Mouse (Mus musculus) forebrain, embryonic 12.5 days (tissue): ENCODE measurements around the gene Trpm2. TPM values are rescaled to one million over a fixed set of nuclear protein-coding genes. Genes with fewer than 3 reads are reported as not detected.
"Not testable (repeated sequence)": the region's sequence is repeated elsewhere in the genome, so short reads cannot be mapped to it uniquely, and the experiment has no call there.

Source experiments
- ATAC-seq: fragments of 200-750 bp; cut with Nextera tagmentation; 2 replicates; pipeline ENCODE4 v1.8.0; 2017; ENCODE audit warnings: moderate TSS enrichment; ENCODE audit not compliant: low FRiP score
- H3K27ac ChIP-seq: fragments of 300-500 bp; sonication (generic); 2 replicates; pipeline ENCODE4 v1.5.1; 2016; ENCODE audit warnings: mild to moderate bottlenecking
- H3K27me3 ChIP-seq: fragments of 300-500 bp; sonication (generic); 2 replicates; pipeline ENCODE4 v1.6.1; 2016; ENCODE audit warnings: mild to moderate bottlenecking
- H3K36me3 ChIP-seq: fragments of 300-500 bp; sonication (generic); replicated peaks from 2 replicates; pipeline ENCODE4 v1.6.1; 2016; ENCODE audit warnings: mild to moderate bottlenecking
- H3K4me1 ChIP-seq: fragments of 300-500 bp; sonication (generic); 2 replicates; pipeline ENCODE4 v1.6.1; 2016
- H3K4me2 ChIP-seq: fragments of 300-500 bp; sonication (generic); 2 replicates; pipeline ENCODE4 v1.6.1; 2016; ENCODE audit warnings: mild to moderate bottlenecking, moderate library complexity
- H3K4me3 ChIP-seq: fragments of 300-500 bp; sonication (generic); replicated peaks from 2 replicates; pipeline ENCODE4 v1.5.1; 2016; ENCODE audit warnings: mild to moderate bottlenecking
- H3K9ac ChIP-seq: fragments of 300-500 bp; sonication (generic); 2 replicates; pipeline ENCODE4 v1.6.1; 2016; ENCODE audit warnings: mild to moderate bottlenecking
- H3K9me3 ChIP-seq: fragments of 300-500 bp; sonication (generic); 2 replicates; pipeline ENCODE4 v1.6.1; 2016
- WGBS: fragments of 180-500 bp; shearing (Covaris S2); methylation state at CpG from one replicate; pipeline ENCODE4 v1.1.7; 2016; 5-methylcytosine and 5-hydroxymethylcytosine counted together
- polyA plus RNA-seq: library from polyadenylated mRNA; unstranded; fragments of >200 nt; fragmentation: Nextera tagmentation; extraction: Ambion mirVana; gene quantifications from 2 replicates; pipeline ENCODE4 v1.2.1, GENCODE M21; 2016

The Trpm2 gene
- polyA plus RNA-seq, 1 experiment from 2014 or later, result 1.1 TPM

DNA sequence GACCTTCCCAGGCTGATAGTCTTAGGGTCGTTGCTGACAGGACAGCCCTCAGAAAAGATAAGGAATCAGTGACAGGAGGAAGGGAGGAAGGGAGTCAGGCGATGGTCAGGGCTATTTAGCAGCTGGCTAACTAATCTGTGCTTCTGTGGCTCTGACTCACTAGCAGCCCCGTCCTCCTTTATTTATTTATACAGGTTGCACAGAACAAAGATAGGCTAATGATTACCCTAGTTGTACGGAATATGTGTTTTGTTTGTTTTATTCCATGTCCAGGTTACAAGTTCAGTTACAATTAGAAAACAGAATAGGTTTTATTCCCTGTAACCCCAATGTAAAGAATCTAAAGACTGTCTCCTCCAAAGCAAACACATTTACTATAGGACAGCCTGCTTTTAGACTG is 5.3 kb upstream of the Trpm2 start:
- WGBS, result 52% methylated on average over 4 of the region's 4 CpGs
- Histone ChIP-seq H3K9ac (no peak overlapping the region), H3K27me3 (no peaks in the 10 kb centered on the region), H3K4me2 (no peak overlapping the region), H3K4me1 (peaks cover 8% of the 10 kb centered on the region), H3K27ac (no peak overlapping the region), H3K9me3 (no peaks in the 10 kb centered on the region), H3K36me3 (no peaks in the 10 kb centered on the region; the same call in 1 of the 2 replicates), H3K4me3 (no peak overlapping the region)
- ATAC-seq, result no peak

- Histone ChIP-seq H3K9ac (no peak overlapping the region), H3K4me1 (peaks cover 12% of the 10 kb centered on the region), H3K4me2 (no peak overlapping the region), H3K9me3 (no peaks in the 10 kb centered on the region), H3K36me3 (no peaks in the 10 kb centered on the region), H3K27me3 (peaks cover 7% of the 10 kb centered on the region), H3K4me3 (no peak overlapping the region), H3K27ac (no peak overlapping the region)
- 86% methylated on average over 5 of the region's 5 CpGs for WGBS
- ATAC-seq, result no peak
These were observed 4.4 kb upstream of the Trpm2 start for GRCm38 (mm10) chr10:77974811-77975210.

DNA sequence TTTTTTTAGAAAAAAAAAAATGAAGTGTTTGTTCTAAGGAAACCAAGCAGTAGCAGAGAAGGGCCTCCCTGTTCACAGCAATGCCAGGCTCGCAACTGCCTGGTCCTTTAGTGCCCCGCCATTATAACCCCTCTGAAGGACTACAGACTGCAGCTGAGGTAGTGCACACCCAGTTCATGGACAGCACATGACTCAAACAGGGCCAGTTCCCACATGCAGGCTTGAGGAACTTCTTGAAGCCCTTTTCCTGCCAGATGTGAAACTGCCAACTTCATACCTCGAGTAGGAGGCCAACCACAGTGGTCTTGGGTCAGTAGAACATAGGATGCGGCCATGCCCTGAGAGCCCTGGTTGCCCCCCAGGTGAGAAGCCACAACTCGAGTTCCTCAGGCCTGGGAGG is 4.0 kb upstream of the Trpm2 start:
- Histone ChIP-seq H3K27ac (no peak overlapping the region), H3K4me2 (no peak overlapping the region), H3K4me3 (no peak overlapping the region), H3K36me3 (no peaks in the 10 kb centered on the region), H3K4me1 (peaks cover 15% of the 10 kb centered on the region), H3K9ac (no peak overlapping the region), H3K9me3 (no peaks in the 10 kb centered on the region), H3K27me3 (peaks cover 12% of the 10 kb centered on the region)
- 80% methylated on average over 5 of the region's 5 CpGs for WGBS
- no peak for ATAC-seq

DNA sequence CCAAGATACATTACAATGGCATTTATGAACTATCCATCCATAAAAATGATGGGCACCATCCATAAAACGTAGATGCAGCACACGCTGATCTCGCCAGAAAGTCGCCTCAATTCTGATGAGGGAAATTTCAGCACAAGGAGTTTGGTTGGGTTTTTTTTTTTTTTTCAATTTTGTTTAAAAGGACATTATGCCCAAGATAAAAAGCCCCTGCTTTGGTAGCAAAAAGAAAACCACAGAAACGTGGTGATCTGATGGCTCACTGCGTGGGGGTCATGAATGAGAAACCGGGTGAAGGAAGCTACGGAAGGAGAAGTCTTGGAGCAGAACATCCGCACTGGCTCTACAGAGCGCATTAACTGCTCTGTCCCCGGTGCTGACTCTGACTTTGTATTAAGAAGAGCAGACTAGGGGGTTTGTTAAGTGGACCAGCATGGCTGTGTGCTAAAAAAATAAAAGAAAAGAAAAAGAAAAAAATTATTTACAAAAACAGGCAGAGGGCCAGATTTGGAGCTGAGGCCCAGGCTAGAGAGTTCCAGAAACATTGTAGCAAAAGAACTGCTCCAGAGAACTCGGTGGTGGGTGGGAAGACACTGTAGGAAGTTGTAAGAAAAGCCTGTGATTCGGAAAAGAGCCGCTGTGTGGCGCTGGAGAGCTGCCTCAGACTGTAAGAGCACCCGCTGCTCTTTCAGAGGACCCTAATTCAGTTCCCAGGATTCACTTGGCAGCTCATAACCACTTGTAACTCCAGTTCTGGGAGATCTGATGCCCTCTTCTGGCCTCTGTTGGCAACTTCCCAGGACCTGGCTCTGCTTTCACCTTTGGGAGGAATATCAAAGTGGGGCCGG is 1.6 kb upstream of the Trpm2 start:
- 62% methylated on average over 17 of the region's 17 CpGs for WGBS
- no peak overlapping the region for H3K27ac ChIP-seq
- H3K36me3 ChIP-seq, result no peaks in the 10 kb centered on the region
- H3K4me3 ChIP-seq, result no peak overlapping the region
- no peak overlapping the region for H3K9ac ChIP-seq
- H3K9me3 ChIP-seq, result no peaks in the 10 kb centered on the region
- no peak overlapping the region for H3K4me2 ChIP-seq
- H3K27me3 ChIP-seq, result peaks cover 30% of the 10 kb centered on the region
- no peak for ATAC-seq
- H3K4me1 ChIP-seq, result peaks cover 12% of the 10 kb centered on the region

DNA sequence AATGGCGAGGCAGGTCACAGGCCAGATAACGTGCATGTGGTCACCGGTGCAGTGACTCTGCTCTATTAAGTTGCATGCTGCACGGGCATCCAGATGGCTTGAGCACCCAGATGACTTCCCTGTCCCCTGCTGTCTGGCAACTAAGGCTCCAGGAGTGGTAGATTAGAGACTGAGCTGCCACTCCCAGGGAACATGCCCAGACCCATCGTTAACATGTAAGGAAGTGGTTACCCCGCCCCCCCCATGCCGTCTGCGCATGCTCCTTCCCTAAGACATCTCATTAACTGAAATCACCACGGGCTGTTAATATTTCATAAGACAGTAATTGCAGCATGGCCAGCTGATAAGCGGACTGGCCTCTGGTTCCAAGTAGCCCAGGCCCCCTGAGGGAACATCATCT is 828 bp upstream of the Trpm2 start:
- no peak for ATAC-seq
- Histone ChIP-seq H3K27ac (no peak overlapping the region), H3K4me1 (peaks cover 12% of the 10 kb centered on the region), H3K4me2 (no peak overlapping the region), H3K9me3 (no peaks in the 10 kb centered on the region), H3K36me3 (no peaks in the 10 kb centered on the region), H3K4me3 (no peak overlapping the region), H3K27me3 (peaks cover 30% of the 10 kb centered on the region), H3K9ac (no peak overlapping the region)
- WGBS, result 95% methylated on average over 10 of the region's 10 CpGs

DNA sequence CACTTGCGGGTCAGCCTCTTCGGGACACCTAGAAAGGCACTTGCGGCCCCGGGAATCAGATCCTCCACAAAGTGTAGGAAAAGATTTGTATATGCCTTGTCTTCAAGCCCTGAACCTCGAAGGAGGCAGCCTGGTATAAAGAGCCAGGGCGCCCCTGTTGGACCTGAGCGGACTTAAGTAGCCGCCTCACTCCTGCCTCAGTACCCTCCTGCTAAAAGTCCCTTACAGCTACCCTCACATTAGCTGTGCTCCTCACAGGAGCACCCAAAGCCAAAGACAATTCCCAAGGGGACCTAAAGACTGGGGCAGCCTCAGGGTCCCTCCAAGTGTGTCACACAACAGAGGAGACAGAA is 414 bp downstream of the Trpm2 start:
- no peak overlapping the region for H3K27ac ChIP-seq
- 0 out of 2 replicates have a peak overlapping the region, but pooled peaks have one; percentile 47 for H3K9ac ChIP-seq
- H3K27me3 ChIP-seq, result peaks cover 30% of the 10 kb centered on the region
- peak overlapping the region; percentile 66 for H3K4me2 ChIP-seq
- WGBS, result 17% methylated on average over 8 of the region's 8 CpGs
- H3K9me3 ChIP-seq, result no peaks in the 10 kb centered on the region
- H3K36me3 ChIP-seq, result no peaks in the 10 kb centered on the region
- no peak for ATAC-seq
- H3K4me1 ChIP-seq, result peaks cover 12% of the 10 kb centered on the region
- peak overlapping the region; percentile 36 for H3K4me3 ChIP-seq

DNA sequence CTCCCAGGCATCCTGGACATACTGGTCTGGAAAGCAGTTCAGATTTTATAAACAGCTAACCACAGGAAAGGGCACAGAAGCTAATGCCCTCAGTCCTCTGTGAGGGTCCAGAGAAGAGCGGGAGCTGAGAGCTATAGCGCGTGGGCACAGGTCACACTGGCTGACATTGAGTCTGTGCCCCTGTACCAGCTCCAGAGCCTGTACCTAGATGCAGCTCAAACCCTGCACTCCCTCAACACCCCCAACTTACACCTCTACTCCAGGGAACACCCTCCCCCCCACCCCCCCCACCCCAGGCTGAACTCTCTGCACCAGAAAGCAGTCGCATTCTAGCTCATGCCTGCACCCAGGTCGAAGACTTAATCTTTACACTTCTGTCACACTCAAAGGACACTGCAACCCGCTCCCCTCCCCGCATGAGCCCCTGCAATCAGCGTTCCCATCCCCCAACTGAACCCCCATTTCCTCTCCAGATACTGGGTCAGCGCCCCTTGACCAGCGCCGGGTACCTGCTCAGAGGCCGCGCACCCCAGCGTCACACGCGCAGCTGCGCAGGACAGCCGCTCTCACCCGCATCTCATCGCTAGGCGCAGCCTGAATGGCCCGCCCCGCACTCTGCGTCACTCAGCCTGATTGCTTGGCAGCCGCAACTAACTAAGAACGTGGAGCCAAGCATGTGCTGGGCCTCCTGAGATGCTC is 940 bp downstream of the Trpm2 start:
- Histone ChIP-seq H3K9ac (peak overlapping the region; percentile 47), H3K27ac (no peak overlapping the region), H3K27me3 (peaks cover 30% of the 10 kb centered on the region), H3K9me3 (no peaks in the 10 kb centered on the region), H3K4me1 (peaks cover 12% of the 10 kb centered on the region), H3K36me3 (no peaks in the 10 kb centered on the region), H3K4me2 (peak overlapping the region; percentile 66), H3K4me3 (peak overlapping the region; percentile 36)
- ATAC-seq, result peak; percentile 80
- WGBS, result 5% methylated on average over 26 of the region's 26 CpGs

- Histone ChIP-seq H3K36me3 (no peaks in the 10 kb centered on the region), H3K4me1 (peaks cover under 1% of the 10 kb centered on the region; the same call in 1 of the 2 replicates), H3K4me2 (no peak overlapping the region), H3K4me3 (no peak overlapping the region), H3K27ac (no peak overlapping the region), H3K9ac (no peak overlapping the region), H3K9me3 (no peaks in the 10 kb centered on the region), H3K27me3 (peaks cover 14% of the 10 kb centered on the region)
- ATAC-seq, result no peak
- 80% methylated on average over 6 of the region's 6 CpGs for WGBS
These were observed 6.4 kb downstream of the Trpm2 start for GRCm38 (mm10) chr10:77963971-77964370.

GRCm38 (mm10) chr10:77962725-77963124 is 7.6 kb downstream of the Trpm2 start:
- H3K36me3 ChIP-seq, result no peaks in the 10 kb centered on the region
- ATAC-seq, result no peak
- H3K4me2 ChIP-seq, result no peak overlapping the region
- H3K4me1 ChIP-seq, result no peaks in the 10 kb centered on the region
- no peak overlapping the region for H3K4me3 ChIP-seq
- peaks cover 2% of the 10 kb centered on the region for H3K27me3 ChIP-seq
- 89% methylated on average over 2 of the region's 2 CpGs for WGBS
- no peak overlapping the region for H3K9ac ChIP-seq
- H3K27ac ChIP-seq, result no peak overlapping the region
- H3K9me3 ChIP-seq, result no peaks in the 10 kb centered on the region

DNA sequence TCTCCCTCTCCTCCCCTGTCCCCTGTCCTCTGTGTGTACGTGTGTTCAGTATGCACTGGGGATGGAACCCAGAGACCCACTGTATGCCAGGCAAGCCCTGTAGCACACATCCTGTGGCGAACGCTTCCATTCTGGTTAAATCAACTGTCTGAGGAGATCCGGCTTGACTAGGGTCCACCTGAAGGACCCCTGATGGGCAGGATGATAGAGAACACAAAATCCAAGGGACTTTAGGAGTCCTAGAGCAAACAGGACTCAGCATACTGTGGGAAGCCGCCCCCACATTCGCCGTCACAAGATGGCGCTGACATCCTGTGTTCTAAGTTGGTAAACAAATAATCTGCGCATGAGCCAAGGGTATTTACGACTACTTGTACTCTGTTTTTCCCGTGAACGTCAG is 19.9 kb downstream of the Trpm2 start:
- WGBS, result 93% methylated on average over 10 of the region's 12 CpGs
- H3K27ac ChIP-seq, ATAC-seq: not testable (repeated sequence)

DNA sequence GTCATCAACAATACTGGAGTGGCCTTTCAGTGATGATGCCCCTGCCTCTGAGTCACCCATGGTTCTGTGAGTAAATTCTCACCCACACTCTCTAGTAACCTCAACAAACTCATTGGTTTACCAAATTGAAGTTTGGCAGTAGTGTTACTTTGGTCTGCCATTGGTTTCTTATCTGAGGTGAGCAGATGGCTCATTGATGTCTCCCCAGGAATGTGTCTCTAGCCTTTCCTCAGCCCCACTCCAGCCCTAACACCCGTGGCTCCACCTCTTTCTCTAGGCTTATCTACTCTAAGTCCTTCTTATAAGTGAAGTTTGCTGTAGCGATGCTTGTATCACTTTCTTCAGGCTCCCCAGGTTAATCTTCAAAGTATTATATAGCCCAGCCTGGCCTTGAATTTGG is 30.7 kb downstream of the Trpm2 start:
- no peak overlapping the region for H3K9ac ChIP-seq
- ATAC-seq, result no peak
- H3K4me3 ChIP-seq, result no peak overlapping the region
- H3K4me1 ChIP-seq, result no peaks in the 10 kb centered on the region
- H3K9me3 ChIP-seq, result no peaks in the 10 kb centered on the region
- 69% methylated on average over 2 of the region's 2 CpGs for WGBS
- no peaks in the 10 kb centered on the region for H3K27me3 ChIP-seq
- no peaks in the 10 kb centered on the region for H3K36me3 ChIP-seq
- no peak overlapping the region for H3K27ac ChIP-seq
- no peak overlapping the region for H3K4me2 ChIP-seq

More for the DNA sequence above, 19.9 kb downstream of the Trpm2 start:
- not testable (repeated sequence) for H3K9me3 ChIP-seq, H3K4me3 ChIP-seq, H3K4me2 ChIP-seq, H3K36me3 ChIP-seq, H3K27me3 ChIP-seq, H3K4me1 ChIP-seq, H3K9ac ChIP-seq

GRCm38 (mm10) chr10:77927375-77927774 is 43.0 kb downstream of the Trpm2 start:
- Histone ChIP-seq H3K4me1 (no peaks in the 10 kb centered on the region), H3K4me2 (no peak overlapping the region), H3K9ac (no peak overlapping the region), H3K4me3 (no peak overlapping the region), H3K27ac (no peak overlapping the region), H3K36me3 (no peaks in the 10 kb centered on the region), H3K27me3 (no peaks in the 10 kb centered on the region), H3K9me3 (no peaks in the 10 kb centered on the region)
- no peak for ATAC-seq
- 87% methylated on average over 10 of the region's 10 CpGs for WGBS

- Histone ChIP-seq H3K4me3 (no peak overlapping the region), H3K27ac (no peak overlapping the region), H3K27me3 (no peaks in the 10 kb centered on the region), H3K36me3 (no peaks in the 10 kb centered on the region), H3K9me3 (no peaks in the 10 kb centered on the region), H3K9ac (no peak overlapping the region), H3K4me1 (no peaks in the 10 kb centered on the region), H3K4me2 (no peak overlapping the region)
- 42% methylated on average over 7 of the region's 7 CpGs for WGBS
- no peak for ATAC-seq
These were observed 44.2 kb downstream of the Trpm2 start for GRCm38 (mm10) chr10:77926140-77926539.
